Mouse (Mus musculus): ENCODE results near the gene Ppp3ca. TPM values are rescaled to one million over a fixed set of nuclear protein-coding genes. Genes with fewer than 3 reads are reported as not detected.

The Ppp3ca gene
- total RNA-seq, 2 experiments from 2014 or later, result 60.1 to 76.0 TPM

- ATAC-seq (replicated peaks; ENCODE audit: poor library complexity), result no peak
Observed at GRCm38 (mm10) chr3:136980915-136981588, 311.1 kb downstream of the Ppp3ca start.

- no peak for ATAC-seq (replicated peaks; ENCODE audit: poor library complexity)
Observed at GRCm38 (mm10) chr3:136981589-136981924, 311.6 kb downstream of the Ppp3ca start.

GRCm38 (mm10) chr3:136982021-136982420, 312.1 kb downstream of the Ppp3ca start:
- no peak for ATAC-seq (replicated peaks; ENCODE audit: poor library complexity)

- ATAC-seq (replicated peaks; ENCODE audit: poor library complexity), result no peak
Observed at GRCm38 (mm10) chr3:136986096-136986881, 316.4 kb downstream of the Ppp3ca start.

Data from megakaryocyte progenitor cell, adult 5-6 weeks (primary cell).